Mouse (Mus musculus): ENCODE measurements around the gene Lfng. TPM values are rescaled to one million over a fixed set of nuclear protein-coding genes. Genes with fewer than 3 reads are reported as not detected.

Lfng gene
- total and polyA plus RNA-seq, 2 experiments from 2014 or later: 20.1 to 56.6 TPM

DNA sequence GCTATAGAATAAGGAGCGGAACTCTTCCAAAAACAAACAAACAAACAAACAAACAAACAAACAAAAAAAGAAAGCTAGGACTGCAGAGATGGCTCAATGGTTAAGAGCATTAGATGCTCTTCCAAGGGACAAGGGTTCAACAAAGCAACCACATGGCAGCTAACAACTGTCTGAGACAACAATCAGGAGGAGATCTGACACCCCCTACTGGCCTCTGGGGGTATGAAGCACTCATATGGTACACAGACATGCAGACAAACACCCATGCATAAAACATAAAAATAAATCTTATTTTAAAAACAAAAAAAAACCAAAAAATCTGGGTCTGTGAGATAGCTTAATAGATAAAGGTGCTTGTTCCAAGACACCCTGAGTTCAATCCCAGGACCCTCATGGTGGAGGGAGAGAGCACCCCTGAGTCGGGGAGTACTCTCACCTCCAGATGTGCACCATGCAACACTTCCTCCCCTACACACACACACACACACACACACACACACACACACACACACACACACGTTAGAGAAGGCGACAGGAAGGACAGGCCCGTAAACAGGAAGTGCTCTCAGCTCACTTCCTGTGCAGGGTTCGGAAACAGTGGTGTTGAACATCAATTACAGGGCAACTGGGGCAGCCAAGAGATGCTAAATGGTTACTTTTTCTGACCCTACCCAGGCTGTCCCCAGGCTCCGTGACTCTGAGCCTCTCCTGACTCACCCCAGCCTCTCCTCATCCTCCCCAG is 29.4 kb downstream of the Lfng start:
- Histone ChIP-seq H3K4me3 (ENCODE audit: low read depth, low read length) (no peak overlapping the region), H3K36me3 (ENCODE audit: insufficient read depth, low read length) (peaks cover 47% of the 10 kb centered on the region), H3K4me1 (ENCODE audit: insufficient read depth, low read length) (peaks cover 4% of the 10 kb centered on the region; the same call in 1 of the 2 replicates), H3K4me2 (ENCODE audit: low read depth, low read length, poor library complexity, severe bottlenecking) (no peak overlapping the region), H3K27ac (ENCODE audit: low read depth, low read length) (no peak overlapping the region), H3K27me3 (ENCODE audit: insufficient read depth, low read length) (no peaks in the 10 kb centered on the region), H3K9me3 (ENCODE audit: low read length) (no peaks in the 10 kb centered on the region), H3K9ac (replicated peaks; ENCODE audit: low read length, poor library complexity, severe bottlenecking) (no peak overlapping the region)
- peak; percentile 53 for TF ChIP-seq CTCF (IDR thresholded peaks at IDR 0.05)
- ATAC-seq (ENCODE audit: low FRiP score) (no peak), DNase-seq (ENCODE audit: low spot score) (no peak)
- 90% methylated on average over 7 of the region's 7 CpGs for WGBS

DNA sequence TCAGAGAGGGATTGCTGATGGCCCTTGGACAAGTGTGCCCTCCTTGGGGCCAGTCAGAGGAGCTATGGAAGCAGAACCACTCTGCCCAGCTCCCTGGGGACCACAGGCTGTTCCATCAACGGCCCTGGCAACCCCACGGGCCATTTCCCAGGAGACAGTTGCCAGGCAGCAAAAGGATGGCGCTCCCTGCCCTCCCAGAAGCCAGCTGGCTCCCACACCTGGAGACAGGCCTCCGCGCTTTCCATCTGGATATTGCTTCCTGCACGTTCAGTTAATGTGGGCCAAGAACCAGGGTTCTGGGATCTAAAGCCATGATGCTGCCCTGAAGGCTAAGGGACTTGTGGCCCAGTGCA is 29.9 kb downstream of the Lfng start:
- no peak for ATAC-seq (ENCODE audit: low FRiP score)
- Histone ChIP-seq H3K4me2 (ENCODE audit: low read depth, low read length, poor library complexity, severe bottlenecking) (no peak overlapping the region), H3K36me3 (ENCODE audit: insufficient read depth, low read length) (peaks cover 43% of the 10 kb centered on the region), H3K4me3 (ENCODE audit: low read depth, low read length) (no peak overlapping the region), H3K27me3 (ENCODE audit: insufficient read depth, low read length) (no peaks in the 10 kb centered on the region), H3K9ac (replicated peaks; ENCODE audit: low read length, poor library complexity, severe bottlenecking) (no peak overlapping the region), H3K27ac (ENCODE audit: low read depth, low read length) (0 out of 2 replicates have a peak overlapping the region, but pooled peaks have one; percentile 32), H3K9me3 (ENCODE audit: low read length) (no peaks in the 10 kb centered on the region), H3K4me1 (ENCODE audit: insufficient read depth, low read length) (peaks cover 4% of the 10 kb centered on the region; the same call in 1 of the 2 replicates)
- 60% methylated on average over 6 of the region's 6 CpGs for WGBS
- TF ChIP-seq CTCF (IDR thresholded peaks at IDR 0.05): no peak
- peak; percentile 71 for DNase-seq (ENCODE audit: low spot score)

DNA sequence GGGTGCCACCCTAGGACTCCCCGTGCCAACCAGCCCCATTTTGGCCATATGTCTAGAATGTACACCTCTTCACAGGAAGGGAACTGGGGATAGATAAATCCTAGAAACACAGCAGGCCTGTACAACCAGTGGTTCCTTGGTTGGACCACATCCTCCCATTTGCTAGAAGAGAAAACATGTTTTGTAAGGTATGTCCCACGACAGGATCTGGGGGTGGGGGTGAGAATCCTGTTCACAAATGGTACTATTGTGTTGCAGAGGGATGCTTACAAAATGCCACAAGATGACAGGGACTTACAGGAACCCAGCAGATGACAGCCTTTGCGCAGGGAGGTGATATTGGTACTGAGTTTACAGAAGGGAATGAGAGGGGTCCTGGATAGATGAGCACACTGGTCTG is 30.9 kb downstream of the Lfng start:
- H3K27me3 ChIP-seq (ENCODE audit: insufficient read depth, low read length): no peaks in the 10 kb centered on the region
- H3K36me3 ChIP-seq (ENCODE audit: insufficient read depth, low read length): peaks cover 33% of the 10 kb centered on the region
- DNase-seq (ENCODE audit: low spot score) (no peak), ATAC-seq (ENCODE audit: low FRiP score) (no peak)
- no peak overlapping the region for H3K9ac ChIP-seq (replicated peaks; ENCODE audit: low read length, poor library complexity, severe bottlenecking)
- WGBS: 91% methylated on average over 3 of the region's 3 CpGs
- no peak overlapping the region for H3K4me2 ChIP-seq (ENCODE audit: low read depth, low read length, poor library complexity, severe bottlenecking)
- TF ChIP-seq CTCF (IDR thresholded peaks at IDR 0.05): no peak
- peaks cover 8% of the 10 kb centered on the region; the same call in 1 of the 2 replicates for H3K4me1 ChIP-seq (ENCODE audit: insufficient read depth, low read length)
- no peak overlapping the region for H3K4me3 ChIP-seq (ENCODE audit: low read depth, low read length)
- H3K27ac ChIP-seq (ENCODE audit: low read depth, low read length): no peak overlapping the region
- H3K9me3 ChIP-seq (ENCODE audit: low read length): no peaks in the 10 kb centered on the region

DNA sequence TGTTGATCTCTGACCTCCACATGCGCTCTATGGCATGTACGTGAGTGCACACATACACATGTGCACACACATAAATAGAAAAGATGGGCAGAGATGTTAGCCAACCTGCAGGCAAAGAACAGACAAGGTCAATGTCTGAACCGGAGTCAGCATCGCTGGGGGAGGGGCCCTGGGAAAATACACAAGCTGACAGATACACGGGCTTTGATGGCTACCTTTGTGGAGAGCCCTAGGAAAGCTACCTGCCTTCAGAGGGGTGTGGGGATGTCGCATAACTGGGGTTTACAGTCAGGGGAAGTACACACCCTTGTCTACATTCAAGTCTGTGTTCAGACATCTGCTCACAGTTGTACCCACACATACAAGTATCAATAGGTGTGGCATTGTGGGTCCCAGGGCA is 31.4 kb downstream of the Lfng start:
- H3K9ac ChIP-seq (replicated peaks; ENCODE audit: low read length, poor library complexity, severe bottlenecking): no peak overlapping the region
- no peaks in the 10 kb centered on the region for H3K9me3 ChIP-seq (ENCODE audit: low read length)
- no peak for DNase-seq (ENCODE audit: low spot score)
- no peak for ATAC-seq (ENCODE audit: low FRiP score)
- H3K36me3 ChIP-seq (ENCODE audit: insufficient read depth, low read length): peaks cover 28% of the 10 kb centered on the region
- TF ChIP-seq CTCF (IDR thresholded peaks at IDR 0.05): no peak
- no peak overlapping the region for H3K4me2 ChIP-seq (ENCODE audit: low read depth, low read length, poor library complexity, severe bottlenecking)
- H3K27ac ChIP-seq (ENCODE audit: low read depth, low read length): no peak overlapping the region
- H3K4me1 ChIP-seq (ENCODE audit: insufficient read depth, low read length): peaks cover 8% of the 10 kb centered on the region; the same call in 1 of the 2 replicates
- 91% methylated on average over 6 of the region's 6 CpGs for WGBS
- no peaks in the 10 kb centered on the region for H3K27me3 ChIP-seq (ENCODE audit: insufficient read depth, low read length)
- H3K4me3 ChIP-seq (ENCODE audit: low read depth, low read length): no peak overlapping the region

DNA sequence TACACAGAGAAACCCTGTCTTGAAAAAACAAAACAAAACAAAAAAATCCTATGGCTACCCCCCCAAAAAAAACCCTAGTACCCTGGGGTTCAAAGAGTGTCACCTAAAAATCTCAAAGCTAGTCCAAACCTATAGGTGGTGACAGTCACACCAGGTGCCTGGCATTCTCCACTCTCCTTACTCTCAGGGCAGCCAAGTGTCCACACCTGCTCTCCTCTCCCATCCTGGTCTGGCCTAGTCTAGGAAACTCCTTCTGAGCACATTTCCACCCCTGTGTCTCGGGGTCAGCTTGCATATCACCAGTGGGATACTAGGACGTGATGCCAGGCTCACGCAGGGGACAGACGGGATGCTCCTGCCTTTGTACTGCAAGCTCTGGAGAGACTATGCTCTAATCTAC is 32.2 kb downstream of the Lfng start:
- Histone ChIP-seq H3K36me3 (ENCODE audit: insufficient read depth, low read length) (peaks cover 22% of the 10 kb centered on the region), H3K4me3 (ENCODE audit: low read depth, low read length) (no peak overlapping the region), H3K27ac (ENCODE audit: low read depth, low read length) (no peak overlapping the region), H3K4me2 (ENCODE audit: low read depth, low read length, poor library complexity, severe bottlenecking) (no peak overlapping the region), H3K9ac (replicated peaks; ENCODE audit: low read length, poor library complexity, severe bottlenecking) (no peak overlapping the region), H3K9me3 (ENCODE audit: low read length) (no peaks in the 10 kb centered on the region), H3K27me3 (ENCODE audit: insufficient read depth, low read length) (no peaks in the 10 kb centered on the region), H3K4me1 (ENCODE audit: insufficient read depth, low read length) (peaks cover 8% of the 10 kb centered on the region; the same call in 1 of the 2 replicates)
- ATAC-seq (ENCODE audit: low FRiP score) (no peak), DNase-seq (ENCODE audit: low spot score) (no peak)
- WGBS: 89% methylated on average over 4 of the region's 4 CpGs
- no peak for TF ChIP-seq CTCF (IDR thresholded peaks at IDR 0.05)

DNA sequence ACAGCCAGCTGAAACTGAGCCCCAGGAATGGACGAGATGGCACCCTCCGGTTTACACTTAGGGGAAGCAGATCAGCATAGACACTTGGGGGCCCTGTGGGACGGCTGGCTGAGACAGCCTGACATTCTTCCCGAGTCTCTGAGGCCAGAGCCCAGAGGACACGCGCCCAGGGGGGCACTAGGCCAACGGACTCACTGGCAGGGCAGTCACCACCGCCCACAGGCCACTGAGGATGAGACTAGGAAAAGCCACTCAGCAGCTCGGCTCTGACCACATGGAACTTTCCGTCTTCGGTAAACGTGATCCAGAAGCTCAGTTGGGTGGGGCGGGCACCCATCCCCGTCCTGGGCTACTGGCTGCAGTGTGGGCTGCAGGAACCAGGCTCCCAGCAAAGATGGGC is 32.8 kb downstream of the Lfng start:
- peaks cover 8% of the 10 kb centered on the region; the same call in 1 of the 2 replicates for H3K4me1 ChIP-seq (ENCODE audit: insufficient read depth, low read length)
- no peak overlapping the region for H3K27ac ChIP-seq (ENCODE audit: low read depth, low read length)
- WGBS: 80% methylated on average over 14 of the region's 14 CpGs
- no peak for ATAC-seq (ENCODE audit: low FRiP score)
- no peak for DNase-seq (ENCODE audit: low spot score)
- no peak for TF ChIP-seq CTCF (IDR thresholded peaks at IDR 0.05)
- H3K4me3 ChIP-seq (ENCODE audit: low read depth, low read length): no peak overlapping the region
- H3K27me3 ChIP-seq (ENCODE audit: insufficient read depth, low read length): no peaks in the 10 kb centered on the region
- H3K9me3 ChIP-seq (ENCODE audit: low read length): no peaks in the 10 kb centered on the region
- no peak overlapping the region for H3K9ac ChIP-seq (replicated peaks; ENCODE audit: low read length, poor library complexity, severe bottlenecking)
- H3K4me2 ChIP-seq (ENCODE audit: low read depth, low read length, poor library complexity, severe bottlenecking): no peak overlapping the region
- H3K36me3 ChIP-seq (ENCODE audit: insufficient read depth, low read length): peaks cover 17% of the 10 kb centered on the region

Measured in midbrain, postnatal 0 days (tissue).